Mouse (Mus musculus): ENCODE measurements around the gene Arhgef26.

DNA sequence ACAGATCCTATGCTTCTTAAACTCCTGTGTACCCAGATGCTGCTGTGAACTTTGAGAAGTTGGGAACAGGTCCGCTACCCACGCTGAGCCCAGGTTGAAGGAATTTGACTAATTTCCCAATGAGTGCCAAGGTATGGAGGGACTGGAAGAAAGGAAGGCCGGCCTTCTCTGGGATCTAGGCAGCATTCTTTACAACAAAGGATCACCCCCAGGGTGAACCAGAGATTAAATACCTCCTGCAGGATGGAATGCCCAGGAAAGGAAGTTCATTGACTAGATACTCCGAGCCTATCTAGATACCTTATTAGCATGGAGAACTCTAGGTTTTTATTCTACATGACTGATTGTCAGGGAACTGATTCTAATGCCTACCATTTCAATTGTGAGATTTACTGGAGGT, 114.8 kb downstream of the Arhgef26 start:
- TF ChIP-seq CTCF (IDR thresholded peaks at IDR 0.05; ENCODE audit: low read depth) (no peak), EP300 (IDR thresholded peaks at IDR 0.05; ENCODE audit: low read depth) (no peak)
